Mouse (Mus musculus): ENCODE measurements around the gene Cpsf7.
"Not testable (repeated sequence)": the region's sequence is repeated elsewhere in the genome, so short reads cannot be mapped to it uniquely, and the experiment has no call there.

The Cpsf7 gene

GRCm38 (mm10) chr19:10525106-10525901, at the start of gene Cpsf7:
Cpsf7 (plus strand) TSS chr19:10525266.
- peak; percentile 83 to 91 for DNase-seq

- DNase-seq = no peak
These were observed 45.5 kb upstream of the Cpsf7 start for GRCm38 (mm10) chr19:10479541-10479940.

- DNase-seq = no peak
These were observed 42.4 kb upstream of the Cpsf7 start, which contains the start of gene Ppp1r32 for GRCm38 (mm10) chr19:10482703-10483102. Ppp1r32 (minus strand) TSS chr19:10482928.

- no peak for DNase-seq
These were observed 38.8 kb upstream of the Cpsf7 start for GRCm38 (mm10) chr19:10486264-10486738.

GRCm38 (mm10) chr19:10495670-10496069, 29.4 kb upstream of the Cpsf7 start:
- no peak for DNase-seq

- no peak for DNase-seq
These were observed 28.1 kb upstream of the Cpsf7 start for GRCm38 (mm10) chr19:10496976-10497375.

GRCm38 (mm10) chr19:10497512-10498160, 27.4 kb upstream of the Cpsf7 start:
- no peak for DNase-seq

GRCm38 (mm10) chr19:10500581-10500980, 24.5 kb upstream of the Cpsf7 start:
- no peak for DNase-seq

- no peak for DNase-seq
These were observed 22.5 kb upstream of the Cpsf7 start for GRCm38 (mm10) chr19:10502571-10502970.

- no peak for DNase-seq
These were observed 14.2 kb upstream of the Cpsf7 start for GRCm38 (mm10) chr19:10510759-10511330.

GRCm38 (mm10) chr19:10520355-10520754, 4.7 kb upstream of the Cpsf7 start:
- no peak for DNase-seq

GRCm38 (mm10) chr19:10521926-10522325, 3.1 kb upstream of the Cpsf7 start:
- DNase-seq = no peak

GRCm38 (mm10) chr19:10523483-10524080, 1.5 kb upstream of the Cpsf7 start:
- no peak for DNase-seq

- no peak for DNase-seq
These were observed 321 bp upstream of the Cpsf7 start for GRCm38 (mm10) chr19:10524784-10525105.

- DNase-seq = no peak
These were observed 844 bp downstream of the Cpsf7 start, which contains the start of gene Sdhaf2 for GRCm38 (mm10) chr19:10525910-10526309. Sdhaf2 (minus strand) TSS chr19:10526142.

- DNase-seq = no peak
These were observed 5.0 kb downstream of the Cpsf7 start for GRCm38 (mm10) chr19:10530082-10530481.

GRCm38 (mm10) chr19:10539454-10539853, 14.4 kb downstream of the Cpsf7 start:
- DNase-seq = no peak

GRCm38 (mm10) chr19:10555624-10556510, 30.8 kb downstream of the Cpsf7 start, which contains the start of gene Tmem216:
Tmem216 (minus strand) TSS chr19:10556238.
- DNase-seq = peak; percentile 78 to 83

GRCm38 (mm10) chr19:10557001-10557400, 31.9 kb downstream of the Cpsf7 start:
- DNase-seq = no peak

GRCm38 (mm10) chr19:10557430-10557829, 32.4 kb downstream of the Cpsf7 start:
- no peak for DNase-seq

- DNase-seq = not testable (repeated sequence)
These were observed 32.8 kb downstream of the Cpsf7 start for GRCm38 (mm10) chr19:10557837-10558375.

GRCm38 (mm10) chr19:10560108-10560507, 35.0 kb downstream of the Cpsf7 start:
- no peak for DNase-seq
